17 mouse cellular contexts compared by ENCODE assay signal in genomic region chr6:88345311-88345710, GRCm38 (mm10).
A peak's percentile ranks its signal among the peaks of the same experiment; 100 is the strongest.
DNase-seq lines count a peak whose midpoint lies in the region; ATAC-seq and TF ChIP-seq lines count a peak whose summit lies in the region.
"Had no signal": no experiment of that assay in that cellular context is flagged by ENCODE, and none has a peak within 500 bp of the region (broad histone marks: within the 10 kb centered on the region; RNA-seq: fewer than 3 reads in every experiment).

No protein-coding gene starts in this region.

- H3K9me3 ChIP-seq in midbrain, postnatal 0 days (ENCODE audit: low read length): no peaks in the 10 kb centered on the region
- H3K9me3 ChIP-seq in midbrain, embryonic 15.5 days: no peaks in the 10 kb centered on the region
- H3K9me3 ChIP-seq in embryonic facial prominence, embryonic 13.5 days: no peaks in the 10 kb centered on the region
- no peaks in the 10 kb centered on the region for H3K9me3 ChIP-seq in intestine, embryonic 15.5 days
- H3K9me3 ChIP-seq: heart, embryonic 15.5 days; liver, embryonic 12.5 days; stomach, embryonic 15.5 days had no signal

- ATAC-seq in midbrain, postnatal 0 days (ENCODE audit: low FRiP score): no peak
- no peak for ATAC-seq in midbrain, embryonic 15.5 days (replicated peaks)
- ATAC-seq in embryonic facial prominence, embryonic 13.5 days (ENCODE audit: insufficient number of reproducible peaks, insufficient read depth, low FRiP score, low TSS enrichment, low read depth): no peak
- ATAC-seq in intestine, embryonic 15.5 days: no peak
- ATAC-seq: forebrain, embryonic 14.5 days; inflammation-experienced regulatory T-cells, adult 6 months; liver, embryonic 12.5 days had no signal

- H3K9ac ChIP-seq in midbrain, postnatal 0 days (replicated peaks; ENCODE audit: low read length, poor library complexity, severe bottlenecking): no peak overlapping the region
- no peak overlapping the region for H3K9ac ChIP-seq in midbrain, embryonic 15.5 days
- no peak overlapping the region for H3K9ac ChIP-seq in embryonic facial prominence, embryonic 13.5 days
- H3K9ac ChIP-seq in intestine, embryonic 15.5 days: no peak overlapping the region
- H3K9ac ChIP-seq: heart, embryonic 15.5 days; liver, embryonic 12.5 days; stomach, embryonic 15.5 days had no signal

- TF ChIP-seq CTCF in midbrain, postnatal 0 days (IDR thresholded peaks at IDR 0.05): no peak

- no peaks in the 10 kb centered on the region for H3K27me3 ChIP-seq in midbrain, postnatal 0 days (ENCODE audit: insufficient read depth, low read length)
- no peaks in the 10 kb centered on the region for H3K27me3 ChIP-seq in midbrain, embryonic 15.5 days (replicated peaks)
- no peaks in the 10 kb centered on the region for H3K27me3 ChIP-seq in embryonic facial prominence, embryonic 13.5 days
- no peaks in the 10 kb centered on the region for H3K27me3 ChIP-seq in intestine, embryonic 15.5 days (replicated peaks)
- H3K27me3 ChIP-seq: heart, embryonic 15.5 days; liver, embryonic 12.5 days; stomach, embryonic 15.5 days had no signal

- DNase-seq in midbrain, postnatal 0 days (ENCODE audit: low spot score): peak; percentile 28
- peak; percentile 71 for DNase-seq in cerebellum, adult 9-11 months
- DNase-seq in right cerebral cortex, postnatal 14 days: no peak
- DNase-seq in yolk sac, embryonic 10.5 days (ENCODE audit: low spot score): no peak
- DNase-seq in adrenal gland, adult 2 months: no peak
- DNase-seq: kidney, adult 9 months; kidney, postnatal 36 days; layer of hippocampus, adult 9-11 months; thymus, adult 2 months had no signal

- WGBS in midbrain, postnatal 0 days: 51% methylated on average over 2 of the region's 2 CpGs
- 58% methylated on average over 2 of the region's 2 CpGs for WGBS in midbrain, embryonic 15.5 days
- 79% methylated on average over 2 of the region's 2 CpGs for WGBS in embryonic facial prominence, embryonic 13.5 days
- 86% methylated on average over 2 of the region's 2 CpGs for WGBS in intestine, embryonic 15.5 days

- H3K4me2 ChIP-seq in midbrain, postnatal 0 days (ENCODE audit: low read depth, low read length, poor library complexity, severe bottlenecking): no peak overlapping the region
- H3K4me2 ChIP-seq in midbrain, embryonic 15.5 days: no peak overlapping the region
- H3K4me2 ChIP-seq in embryonic facial prominence, embryonic 13.5 days: no peak overlapping the region
- H3K4me2 ChIP-seq in intestine, embryonic 15.5 days (replicated peaks): no peak overlapping the region
- H3K4me2 ChIP-seq: heart, embryonic 15.5 days; liver, embryonic 12.5 days; stomach, embryonic 15.5 days had no signal

- peaks cover 4% of the 10 kb centered on the region for H3K4me1 ChIP-seq in midbrain, postnatal 0 days (ENCODE audit: insufficient read depth, low read length)
- peaks cover 27% of the 10 kb centered on the region for H3K4me1 ChIP-seq in midbrain, embryonic 15.5 days
- peaks cover 66% of the 10 kb centered on the region for H3K4me1 ChIP-seq in embryonic facial prominence, embryonic 13.5 days
- H3K4me1 ChIP-seq in intestine, embryonic 15.5 days (replicated peaks): peaks cover 16% of the 10 kb centered on the region; the same call in 1 of the 2 replicates

- H3K4me3 ChIP-seq in midbrain, postnatal 0 days (ENCODE audit: low read depth, low read length): no peak overlapping the region
- H3K4me3 ChIP-seq in midbrain, embryonic 15.5 days: no peak overlapping the region
- H3K4me3 ChIP-seq in embryonic facial prominence, embryonic 13.5 days: no peak overlapping the region
- no peak overlapping the region for H3K4me3 ChIP-seq in intestine, embryonic 15.5 days (replicated peaks)
- H3K4me3 ChIP-seq: heart, embryonic 15.5 days; liver, embryonic 12.5 days; stomach, embryonic 15.5 days had no signal

- no peaks in the 10 kb centered on the region; the same call in 1 of the 2 replicates for H3K36me3 ChIP-seq in midbrain, postnatal 0 days (ENCODE audit: insufficient read depth, low read length)
- no peaks in the 10 kb centered on the region for H3K36me3 ChIP-seq in midbrain, embryonic 15.5 days (replicated peaks)
- peaks cover 22% of the 10 kb centered on the region for H3K36me3 ChIP-seq in embryonic facial prominence, embryonic 13.5 days
- H3K36me3 ChIP-seq in intestine, embryonic 15.5 days: no peaks in the 10 kb centered on the region
- H3K36me3 ChIP-seq: heart, embryonic 15.5 days; stomach, embryonic 15.5 days had no signal

- H3K27ac ChIP-seq in midbrain, postnatal 0 days (ENCODE audit: low read depth, low read length): no peak overlapping the region
- H3K27ac ChIP-seq in midbrain, embryonic 15.5 days: no peak overlapping the region
- H3K27ac ChIP-seq in embryonic facial prominence, embryonic 13.5 days: peak overlapping the region; percentile 78
- H3K27ac ChIP-seq in intestine, embryonic 15.5 days: no peak overlapping the region
- H3K27ac ChIP-seq: heart, embryonic 15.5 days; liver, embryonic 12.5 days; stomach, embryonic 15.5 days had no signal

Comparison
In these comparisons a context has a peak if more than half of its experiments do, and no peak if none do; other contexts are left out.
1. DNase-seq: peak in midbrain, postnatal 0 days (single experiment) and cerebellum, adult 9-11 months (single experiment); none in right cerebral cortex, postnatal 14 days (single experiment), yolk sac, embryonic 10.5 days (single experiment) and adrenal gland, adult 2 months (single experiment).